Mouse (Mus musculus): Measurements from ENCODE around the gene 1810037I17Rik. TPM values are rescaled to one million over a fixed set of nuclear protein-coding genes. Genes with fewer than 3 reads are reported as not detected.
A peak's percentile ranks its signal among the peaks of the same experiment; 100 is the strongest.
"Not testable (repeated sequence)": the region's sequence is repeated elsewhere in the genome, so short reads cannot be mapped to it uniquely, and the experiment has no call there.

1810037I17Rik gene
- polyA plus RNA-seq, 1 experiment from 2014 or later = 123 TPM

DNA sequence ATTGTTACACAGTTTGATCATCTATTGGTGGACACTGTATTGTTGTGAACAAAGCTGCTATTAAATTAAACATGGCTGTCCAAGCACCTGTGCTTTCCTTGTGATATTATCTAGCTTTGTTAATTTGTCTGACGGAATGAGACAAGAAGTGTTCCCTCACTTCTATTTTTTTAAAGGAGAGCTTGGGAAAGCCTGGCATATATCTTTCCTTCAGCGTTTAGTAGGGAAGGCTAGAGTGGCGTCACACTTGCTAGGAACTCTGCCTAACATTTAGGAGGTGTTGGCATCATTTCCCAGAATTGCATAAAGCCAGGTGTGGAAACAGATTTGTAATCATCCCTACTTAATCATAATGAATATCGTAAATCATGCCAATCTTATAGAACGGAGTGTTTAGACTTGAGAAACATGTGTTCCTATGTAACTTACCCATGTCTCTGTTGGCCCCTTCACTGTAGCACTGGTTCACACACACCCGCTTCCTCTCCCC is 7.8 kb upstream of the 1810037I17Rik start:
- Histone ChIP-seq H3K4me3 (no peak overlapping the region), H3K27me3 (ENCODE audit: insufficient read depth, poor library complexity, severe bottlenecking) (no peaks in the 10 kb centered on the region), H3K36me3 (no peaks in the 10 kb centered on the region), H3K4me1 (peaks cover 8% of the 10 kb centered on the region), H3K27ac (no peak overlapping the region), H3K9me3 (no peaks in the 10 kb centered on the region)
- no peak for DNase-seq (ENCODE audit: low spot score)
- 71% methylated on average over 6 of the region's 6 CpGs for WGBS

DNA sequence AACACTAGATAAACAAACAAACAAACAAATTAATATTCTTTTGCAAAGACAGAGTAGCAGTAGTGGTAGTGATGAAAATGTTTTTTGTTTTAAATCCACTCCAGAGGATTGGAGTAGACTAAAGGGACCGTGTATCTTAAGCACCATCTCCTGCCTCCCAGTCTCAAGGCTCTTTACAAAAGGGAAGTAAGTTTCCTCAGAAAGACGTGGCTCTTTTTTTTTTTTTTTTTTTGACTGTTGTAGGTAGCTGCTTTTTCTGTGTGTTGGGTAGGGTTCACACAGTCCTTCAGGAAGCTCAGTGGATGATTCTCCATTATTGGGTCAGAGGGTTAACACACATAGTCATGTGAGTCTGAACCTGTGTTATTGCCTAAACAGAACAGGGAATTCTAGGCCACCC is 5.3 kb upstream of the 1810037I17Rik start:
- no peak overlapping the region for H3K27ac ChIP-seq
- 72% methylated on average over 2 of the region's 2 CpGs for WGBS
- no peak overlapping the region for H3K4me3 ChIP-seq
- no peaks in the 10 kb centered on the region for H3K9me3 ChIP-seq
- H3K27me3 ChIP-seq (ENCODE audit: insufficient read depth, poor library complexity, severe bottlenecking) = no peaks in the 10 kb centered on the region
- peaks cover 20% of the 10 kb centered on the region for H3K4me1 ChIP-seq
- no peak for DNase-seq (ENCODE audit: low spot score)
- H3K36me3 ChIP-seq = no peaks in the 10 kb centered on the region

DNA sequence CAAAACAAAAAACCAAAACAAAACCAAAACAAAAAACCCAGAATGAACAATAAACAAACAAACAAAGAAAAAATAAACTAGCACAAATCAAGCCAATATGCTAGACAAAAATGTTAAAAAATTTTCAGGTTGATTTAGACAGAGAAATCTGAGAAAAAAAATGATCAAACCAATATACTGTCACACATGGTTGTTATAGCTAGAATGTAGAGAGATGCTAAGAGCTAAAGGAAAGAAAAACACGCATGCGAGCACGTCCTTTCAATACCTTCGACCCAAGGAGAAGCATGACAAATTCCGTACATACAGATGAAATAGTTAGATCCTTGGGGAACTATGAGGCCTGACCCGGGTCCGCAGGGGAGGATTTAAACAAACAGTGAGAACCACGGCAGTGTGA is 4.7 kb upstream of the 1810037I17Rik start, which contains the start of gene Gm10959:
Gm10959 (minus strand) TSS at position 101 of the 400 bp plus-strand sequence.
- WGBS = 85% methylated on average over 8 of the region's 8 CpGs
- no peak within 1 kb of the TSS for H3K27ac ChIP-seq
- no peaks in the 10 kb centered on the region for H3K27me3 ChIP-seq (ENCODE audit: insufficient read depth, poor library complexity, severe bottlenecking)
- no peaks in the 10 kb centered on the region for H3K36me3 ChIP-seq
- DNase-seq (ENCODE audit: low spot score) = no peak
- no peak within 1 kb of the TSS for H3K4me3 ChIP-seq
- peaks cover 20% of the 10 kb centered on the region for H3K4me1 ChIP-seq
- no peaks in the 10 kb centered on the region for H3K9me3 ChIP-seq

DNA sequence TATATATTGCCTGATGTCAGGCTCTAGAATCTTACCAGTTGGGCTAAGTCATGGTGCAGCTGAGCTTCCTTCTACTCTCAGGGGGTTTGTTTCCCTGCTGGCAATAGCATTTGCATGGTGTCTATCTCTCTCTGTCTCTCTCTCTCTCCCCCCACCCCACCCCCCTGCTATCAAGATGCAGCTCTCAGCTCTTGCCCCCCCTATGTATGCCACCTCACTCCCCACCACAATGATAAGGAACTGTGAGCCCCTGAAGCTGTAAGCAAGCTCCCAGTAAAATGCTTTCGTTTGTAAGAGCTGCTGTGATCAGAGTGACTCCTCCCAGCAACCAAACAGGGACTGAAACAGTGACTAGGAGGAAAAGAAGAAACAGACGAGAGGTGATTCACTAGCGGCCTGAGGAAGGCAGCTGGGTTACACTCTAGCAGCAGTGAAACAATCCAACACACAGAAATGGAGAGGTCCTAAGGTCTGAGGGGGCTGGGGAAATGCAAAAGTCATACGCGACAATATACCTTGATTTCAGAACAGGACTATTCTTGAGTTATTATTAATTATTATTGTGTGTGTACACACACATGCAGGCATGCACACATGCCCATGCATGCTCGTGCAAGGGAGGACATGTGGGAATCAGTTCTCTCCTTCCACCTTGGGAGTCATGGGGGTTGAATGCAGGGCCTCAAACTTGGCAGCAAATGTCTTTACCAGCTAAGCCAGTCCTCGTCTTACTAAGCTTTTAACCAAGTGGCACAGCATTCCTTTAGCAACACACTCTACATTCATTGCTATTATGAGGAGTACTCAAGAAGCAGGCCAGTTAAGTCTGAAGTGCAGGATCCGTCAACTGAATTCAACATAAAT is 3.2 kb upstream of the 1810037I17Rik start:
- Histone ChIP-seq H3K9me3 (no peaks in the 10 kb centered on the region), H3K4me3 (no peak overlapping the region), H3K27me3 (ENCODE audit: insufficient read depth, poor library complexity, severe bottlenecking) (no peaks in the 10 kb centered on the region), H3K27ac (no peak overlapping the region), H3K4me1 (peaks cover 20% of the 10 kb centered on the region), H3K36me3 (no peaks in the 10 kb centered on the region)
- 54% methylated on average over 8 of the region's 8 CpGs for WGBS
- DNase-seq (ENCODE audit: low spot score) = no peak

DNA sequence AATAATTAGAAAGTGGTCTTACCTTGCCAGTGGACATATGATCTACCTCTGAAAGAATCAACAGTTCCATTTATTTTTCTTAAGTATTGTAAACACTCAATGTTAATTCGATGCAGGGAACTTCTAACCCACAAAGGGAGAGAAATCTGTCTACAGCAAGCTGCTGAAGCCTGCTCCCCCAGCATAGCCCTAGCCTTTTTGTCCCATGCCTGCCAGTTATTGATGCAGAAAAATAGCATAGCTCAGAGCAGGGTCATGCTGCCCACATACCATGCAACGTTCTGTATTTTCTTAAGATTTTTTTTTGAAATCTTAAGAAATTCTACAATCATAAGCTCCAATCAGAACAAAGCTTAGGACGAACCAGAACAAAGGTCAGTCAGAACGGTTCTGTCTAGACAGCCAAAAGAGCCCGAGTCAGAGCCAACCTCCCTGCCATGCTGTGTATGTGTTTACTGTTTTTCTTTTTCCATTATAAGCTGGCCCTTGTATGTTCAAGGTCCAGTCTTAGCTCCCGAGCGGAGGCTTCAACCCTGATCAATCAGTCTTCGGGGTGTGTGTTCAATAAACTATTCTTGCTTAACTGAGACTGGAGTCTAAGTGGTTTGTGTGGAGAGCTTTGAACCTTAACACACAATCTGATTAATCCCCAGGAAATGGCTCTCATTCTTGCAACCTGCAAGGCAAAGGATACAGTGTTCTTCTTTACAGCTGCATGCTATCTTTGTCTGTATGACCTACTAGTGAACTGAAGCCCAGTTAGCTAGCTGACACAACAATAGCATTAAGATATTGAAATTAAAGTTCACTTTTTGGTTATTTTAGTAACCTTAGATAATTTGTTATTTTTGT is 2.1 kb upstream of the 1810037I17Rik start:
- WGBS = 86% methylated on average over 8 of the region's 8 CpGs

DNA sequence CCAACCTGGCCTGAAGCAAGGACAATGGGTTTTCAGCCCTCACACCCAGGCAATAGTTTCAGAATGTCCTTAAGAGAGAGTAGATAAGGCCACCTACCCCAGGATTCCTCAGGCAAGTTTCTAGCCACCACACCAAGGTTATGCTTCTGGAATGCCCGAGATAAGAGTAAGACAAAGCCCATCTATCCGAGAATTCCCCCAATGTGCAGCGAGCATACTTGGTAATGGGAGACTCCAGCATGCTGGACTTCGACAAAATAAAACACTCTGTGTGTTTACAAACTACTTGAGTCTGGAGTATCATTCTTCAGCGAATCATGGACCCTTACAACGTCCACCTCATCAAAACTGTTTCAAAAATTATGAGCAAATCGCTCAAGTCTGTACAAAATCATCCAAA is 856 bp upstream of the 1810037I17Rik start:
- Histone ChIP-seq H3K4me3 (peak overlapping the region; percentile 69), H3K9me3 (no peaks in the 10 kb centered on the region), H3K4me1 (peaks cover 30% of the 10 kb centered on the region), H3K27ac (peak overlapping the region; percentile 89), H3K36me3 (peaks cover 17% of the 10 kb centered on the region; the same call in 1 of the 2 replicates), H3K27me3 (ENCODE audit: insufficient read depth, poor library complexity, severe bottlenecking) (no peaks in the 10 kb centered on the region)
- no peak for DNase-seq (ENCODE audit: low spot score)
- 37% methylated on average over 7 of the region's 7 CpGs for WGBS

More for the DNA sequence above, 2.1 kb upstream of the 1810037I17Rik start:
- peaks cover 30% of the 10 kb centered on the region for H3K4me1 ChIP-seq
- H3K27ac ChIP-seq = no peak overlapping the region
- peaks cover 10% of the 10 kb centered on the region; the same call in 1 of the 2 replicates for H3K36me3 ChIP-seq
- H3K9me3 ChIP-seq = no peaks in the 10 kb centered on the region
- H3K4me3 ChIP-seq = no peak overlapping the region
- no peak for DNase-seq (ENCODE audit: low spot score)
- H3K27me3 ChIP-seq (ENCODE audit: insufficient read depth, poor library complexity, severe bottlenecking) = no peaks in the 10 kb centered on the region

DNA sequence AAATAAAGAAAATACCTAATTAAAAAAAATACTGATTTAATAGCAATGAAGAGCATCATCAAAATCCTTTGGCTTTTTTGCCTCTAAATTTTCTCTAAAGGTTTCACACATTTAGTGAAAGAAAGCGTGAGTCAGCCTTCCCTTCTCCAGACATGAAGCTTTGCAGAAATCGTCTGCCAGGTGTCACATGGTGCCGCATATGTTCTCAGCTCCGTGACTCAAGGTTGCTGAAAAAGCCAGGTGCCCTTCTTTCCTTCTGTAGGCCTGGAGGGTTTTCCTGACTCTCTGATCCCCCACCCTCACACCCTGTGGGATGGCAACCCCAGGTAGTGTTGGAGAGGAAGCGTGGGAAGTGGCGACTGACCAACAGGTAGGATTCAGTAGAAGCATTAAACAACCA is 5.7 kb downstream of the 1810037I17Rik start:
- no peaks in the 10 kb centered on the region for H3K27me3 ChIP-seq (ENCODE audit: insufficient read depth, poor library complexity, severe bottlenecking)
- peaks cover 10% of the 10 kb centered on the region for H3K4me1 ChIP-seq
- peaks cover 31% of the 10 kb centered on the region; the same call in 1 of the 2 replicates for H3K36me3 ChIP-seq
- no peak overlapping the region for H3K4me3 ChIP-seq
- WGBS = 87% methylated on average over 6 of the region's 6 CpGs
- no peak for DNase-seq (ENCODE audit: low spot score)
- no peaks in the 10 kb centered on the region for H3K9me3 ChIP-seq
- no peak overlapping the region for H3K27ac ChIP-seq

DNA sequence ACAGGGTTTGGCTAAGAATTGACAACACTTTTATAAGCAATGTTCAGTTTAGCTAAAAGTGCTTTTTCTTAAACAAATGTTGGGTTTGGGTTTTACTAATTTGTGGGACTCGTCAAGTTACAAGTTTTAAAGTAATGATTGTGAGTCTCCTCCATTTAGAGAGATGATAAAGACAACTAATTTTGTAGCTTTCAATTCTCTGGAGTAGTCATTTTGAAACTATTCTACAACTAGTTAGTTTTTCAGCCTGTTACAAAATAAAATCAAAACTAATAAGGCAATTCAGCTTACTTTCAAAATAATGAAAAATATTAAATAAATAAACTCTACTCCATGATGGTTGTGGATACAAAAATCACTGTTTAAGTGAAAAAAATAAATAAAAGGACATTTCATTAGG is 8.5 kb downstream of the 1810037I17Rik start:
- WGBS = 81% methylated on average over 1 of the region's 1 CpGs
- Histone ChIP-seq H3K9me3 (no peaks in the 10 kb centered on the region), H3K27me3 (ENCODE audit: insufficient read depth, poor library complexity, severe bottlenecking) (no peaks in the 10 kb centered on the region), H3K4me1 (no peaks in the 10 kb centered on the region), H3K36me3 (peaks cover 23% of the 10 kb centered on the region; the same call in 1 of the 2 replicates), H3K27ac (no peak overlapping the region), H3K4me3 (no peak overlapping the region)
- no peak for DNase-seq (ENCODE audit: low spot score)

DNA sequence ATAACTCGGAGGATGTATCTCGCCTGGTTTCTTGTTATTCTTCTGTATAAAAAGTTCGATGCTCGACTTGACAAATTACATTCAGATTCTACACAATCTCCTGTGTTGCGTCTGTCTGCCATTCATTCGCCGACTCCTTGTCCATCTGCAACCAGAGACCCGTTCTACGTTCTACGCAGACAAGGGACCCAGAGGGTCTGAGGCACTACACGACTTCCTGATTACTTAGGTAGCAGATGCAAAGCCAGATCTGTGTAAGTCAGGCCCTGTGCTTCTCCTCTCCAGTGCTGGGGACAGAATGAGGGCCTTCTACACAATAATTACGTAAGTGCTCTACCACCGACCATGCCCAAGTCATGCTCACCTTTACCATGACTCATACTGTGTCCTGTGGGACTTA is 13.2 kb downstream of the 1810037I17Rik start:
- H3K9me3 ChIP-seq; H3K4me3 ChIP-seq; DNase-seq (ENCODE audit: low spot score); H3K27me3 ChIP-seq (ENCODE audit: insufficient read depth, poor library complexity, severe bottlenecking); H3K4me1 ChIP-seq; H3K27ac ChIP-seq: not testable (repeated sequence)
- 85% methylated on average over 13 of the region's 13 CpGs for WGBS
- H3K36me3 ChIP-seq = peaks cover 15% of the 10 kb centered on the region; the same call in 1 of the 2 replicates

DNA sequence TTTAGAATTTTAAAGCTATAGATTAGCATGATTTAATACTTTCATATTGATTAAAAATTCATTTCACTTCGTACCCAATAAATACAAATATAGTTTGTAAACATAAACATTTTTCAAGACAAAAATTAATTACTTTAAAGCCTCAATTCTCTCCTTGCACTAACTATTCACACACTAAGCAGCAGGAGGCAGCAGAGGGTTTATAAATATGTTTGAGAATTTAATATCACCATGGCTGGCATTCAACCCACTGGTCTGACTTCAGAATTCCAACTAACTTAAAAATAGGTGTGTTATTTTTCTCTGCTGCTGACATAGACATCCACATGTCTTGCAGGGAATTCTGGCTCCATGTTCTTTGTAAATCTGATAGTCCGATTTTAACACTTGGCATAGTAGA is 15.2 kb downstream of the 1810037I17Rik start:
- H3K9me3 ChIP-seq = no peaks in the 10 kb centered on the region
- peaks cover 7% of the 10 kb centered on the region for H3K4me1 ChIP-seq
- H3K4me3 ChIP-seq = no peak overlapping the region
- no peaks in the 10 kb centered on the region for H3K27me3 ChIP-seq (ENCODE audit: insufficient read depth, poor library complexity, severe bottlenecking)
- DNase-seq (ENCODE audit: low spot score) = no peak
- H3K36me3 ChIP-seq = peaks cover 10% of the 10 kb centered on the region; the same call in 1 of the 2 replicates
- 76% methylated on average over 2 of the region's 2 CpGs for WGBS
- H3K27ac ChIP-seq = no peak overlapping the region

DNA sequence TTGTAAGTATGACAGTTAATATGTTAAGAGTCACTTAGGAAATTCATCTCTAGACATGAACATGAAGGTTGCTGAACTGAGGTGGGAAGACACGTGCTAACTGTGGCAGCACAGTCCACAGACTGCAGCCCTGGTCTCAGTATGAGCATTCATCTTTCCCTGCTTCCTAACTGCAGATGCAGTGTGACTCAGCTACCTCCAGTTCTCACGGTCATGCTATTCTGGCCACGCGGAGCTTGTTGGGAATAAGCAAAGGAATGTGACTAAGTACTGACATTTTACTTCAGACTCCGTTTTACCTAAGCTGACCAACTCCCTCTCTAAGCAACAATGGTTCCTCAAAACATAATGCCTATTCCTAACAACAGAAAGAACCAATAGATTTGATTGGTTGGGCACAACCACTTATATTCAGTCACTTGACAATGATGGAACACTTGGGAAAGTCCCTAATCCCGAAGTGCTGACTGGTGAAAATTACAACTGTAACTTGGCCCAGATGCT is 19.4 kb downstream of the 1810037I17Rik start:
- DNase-seq (ENCODE audit: low spot score) = no peak
- H3K27me3 ChIP-seq (ENCODE audit: insufficient read depth, poor library complexity, severe bottlenecking) = no peaks in the 10 kb centered on the region
- H3K4me1 ChIP-seq = peaks cover 7% of the 10 kb centered on the region
- no peak overlapping the region for H3K4me3 ChIP-seq
- peaks cover 4% of the 10 kb centered on the region; the same call in 1 of the 2 replicates for H3K36me3 ChIP-seq
- H3K27ac ChIP-seq = no peak overlapping the region
- 73% methylated on average over 6 of the region's 6 CpGs for WGBS
- H3K9me3 ChIP-seq = no peaks in the 10 kb centered on the region

DNA sequence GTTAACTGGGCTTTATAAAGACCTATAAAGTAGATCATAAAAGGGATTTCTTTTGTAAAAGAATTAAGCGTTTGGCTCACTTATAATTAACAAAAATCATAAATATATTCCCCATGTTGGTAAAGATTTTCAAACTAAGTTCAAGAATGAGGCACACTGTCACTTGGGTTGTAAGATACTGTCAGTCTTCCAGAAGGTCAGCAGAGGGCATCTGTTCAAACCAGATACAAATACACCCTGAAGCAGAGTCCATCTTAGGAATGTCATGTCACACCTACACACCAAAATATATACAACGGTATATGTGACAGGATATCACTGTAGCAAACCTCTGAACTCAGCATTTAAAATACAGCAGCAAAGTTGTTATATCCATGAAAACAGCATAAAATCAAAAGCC is 26.1 kb downstream of the 1810037I17Rik start:
- WGBS = 71% methylated on average over 2 of the region's 2 CpGs
- Histone ChIP-seq H3K9me3 (no peaks in the 10 kb centered on the region), H3K4me3 (no peak overlapping the region), H3K27ac (no peak overlapping the region), H3K36me3 (peaks cover 28% of the 10 kb centered on the region), H3K4me1 (no peaks in the 10 kb centered on the region), H3K27me3 (ENCODE audit: insufficient read depth, poor library complexity, severe bottlenecking) (no peaks in the 10 kb centered on the region)
- DNase-seq (ENCODE audit: low spot score) = no peak
